Mouse (Mus musculus): ENCODE results near the gene Ankrd33b.

GRCm38 (mm10) chr15:31359805-31360204 lies 7.7 kb downstream of the Ankrd33b start:
- TF ChIP-seq CTCF (IDR thresholded peaks at IDR 0.05; ENCODE audit: low read depth) (no peak), EP300 (IDR thresholded peaks at IDR 0.05; ENCODE audit: low read depth) (no peak)

Measured in liver, postnatal 0 days (tissue).